Mouse (Mus musculus) neural tube, embryonic 12.5 days (tissue): Measurements from ENCODE around the gene Lep. TPM values are rescaled to one million over a fixed set of nuclear protein-coding genes. Genes with fewer than 3 reads are reported as not detected.

Experiments used
- ATAC-seq: fragments of 200-750 bp; cut with Nextera tagmentation; 2 replicates; pipeline ENCODE4 v1.8.0; 2017; ENCODE audit warnings: low read depth, mild to moderate bottlenecking, moderate TSS enrichment, moderate library complexity; ENCODE audit not compliant: low FRiP score
- H3K27ac ChIP-seq: fragments of 300-500 bp; sonication (generic); 2 replicates; pipeline ENCODE4 v1.5.1; 2016
- H3K27me3 ChIP-seq: fragments of 300-500 bp; sonication (generic); replicated peaks from 2 replicates; pipeline ENCODE4 v1.6.1; 2016; ENCODE audit warnings: mild to moderate bottlenecking
- H3K36me3 ChIP-seq: fragments of 300-500 bp; sonication (generic); 2 replicates; pipeline ENCODE4 v1.6.1; 2016; ENCODE audit warnings: mild to moderate bottlenecking
- H3K4me1 ChIP-seq: fragments of 300-500 bp; sonication (generic); 2 replicates; pipeline ENCODE4 v1.6.1; 2016
- H3K4me2 ChIP-seq: fragments of 300-500 bp; sonication (generic); replicated peaks from 2 replicates; pipeline ENCODE4 v1.6.1; 2016; ENCODE audit warnings: mild to moderate bottlenecking
- H3K4me3 ChIP-seq: fragments of 300-500 bp; sonication (generic); 2 replicates; pipeline ENCODE4 v1.5.1; 2016
- H3K9ac ChIP-seq: fragments of 300-500 bp; sonication (generic); 2 replicates; pipeline ENCODE4 v1.6.1; 2016; ENCODE audit warnings: mild to moderate bottlenecking
- H3K9me3 ChIP-seq: fragments of 300-500 bp; sonication (generic); 2 replicates; pipeline ENCODE4 v1.6.1; 2016; ENCODE audit warnings: mild to moderate bottlenecking
- WGBS: fragments of 180-500 bp; shearing (Covaris S2); methylation state at CpG from one replicate; pipeline ENCODE4 v1.1.7; 2016; 5-methylcytosine and 5-hydroxymethylcytosine counted together
- polyA plus RNA-seq: library from polyadenylated mRNA; unstranded; fragments of >200 nt; fragmentation: Nextera tagmentation; extraction: Ambion mirVana; gene quantifications from 2 replicates; pipeline ENCODE4 v1.2.1, GENCODE M21; 2016

Gene Lep
- not detected in 2 replicates for polyA plus RNA-seq

DNA sequence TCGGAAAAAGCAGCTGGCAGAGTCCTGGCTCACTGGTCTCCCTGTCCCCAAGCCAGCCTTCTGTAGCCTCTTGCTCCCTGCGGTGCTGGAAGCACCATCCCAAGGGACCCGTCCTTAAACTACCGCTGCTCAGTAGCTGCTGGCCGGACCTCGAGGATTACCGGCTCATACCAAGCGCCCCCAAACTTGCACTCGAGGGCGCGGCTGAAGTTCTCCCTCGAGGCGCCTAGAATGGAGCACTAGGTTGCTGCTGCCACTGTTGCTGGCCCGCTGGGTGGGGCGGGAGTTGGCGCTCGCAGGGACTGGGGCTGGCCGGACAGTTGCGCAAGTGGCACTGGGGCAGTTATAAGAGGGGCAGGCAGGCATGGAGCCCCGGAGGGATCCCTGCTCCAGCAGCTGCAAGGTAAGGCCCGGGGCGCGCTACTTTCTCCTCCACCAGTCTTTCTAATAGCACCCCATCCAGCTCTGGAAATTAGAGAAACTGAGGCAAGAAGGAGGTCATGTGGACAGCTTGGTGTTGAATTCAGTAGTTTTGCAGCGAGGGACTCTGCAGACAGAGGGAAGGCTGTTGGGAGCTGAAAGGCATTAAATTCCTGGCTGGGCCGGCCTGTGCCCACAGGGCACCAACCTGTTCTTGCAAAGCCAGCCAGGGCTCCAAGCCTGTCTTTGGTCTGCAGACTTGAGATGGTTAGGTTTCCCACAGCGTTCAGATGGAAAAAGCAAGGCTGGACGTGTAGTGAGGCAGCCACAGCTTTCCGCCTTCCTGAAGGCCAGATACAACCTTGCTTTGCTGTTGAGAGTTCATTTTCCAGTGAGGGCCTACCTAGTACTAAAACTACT is at the start of gene Lep:
Gene Lep (plus strand): TSS at position 375 of the 840 bp plus-strand sequence.
- Histone ChIP-seq H3K36me3 (no peaks in the 10 kb centered on the region), H3K27me3 (no peaks in the 10 kb centered on the region), H3K9me3 (no peaks in the 10 kb centered on the region), H3K27ac (no peak within 1 kb of the TSS), H3K4me1 (no peaks in the 10 kb centered on the region), H3K4me2 (no peak within 1 kb of the TSS), H3K9ac (no peak within 1 kb of the TSS), H3K4me3 (no peak within 1 kb of the TSS)
- ATAC-seq, result no peak
- 73% methylated on average over 28 of the region's 28 CpGs for WGBS

DNA sequence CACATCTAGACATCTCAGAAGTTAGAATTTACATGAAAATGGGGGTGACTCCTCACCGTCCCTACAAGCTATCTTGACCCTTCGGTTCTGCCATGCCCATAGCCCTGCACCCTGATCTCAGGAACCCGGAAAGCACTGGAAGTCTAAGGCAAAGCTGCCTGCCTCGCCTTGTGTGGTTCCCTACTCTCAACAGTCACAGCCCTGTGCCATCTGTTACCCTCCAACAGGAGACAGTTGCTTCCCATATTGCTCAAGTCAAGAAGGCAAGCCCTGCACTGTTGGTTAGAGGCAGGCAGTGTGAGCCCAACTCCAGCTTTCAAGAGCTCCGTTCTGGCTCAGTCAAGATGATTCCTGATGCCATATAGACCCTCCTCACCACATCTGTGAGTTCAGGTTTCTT is 48.4 kb upstream of the Lep start:
- 0 out of 2 replicates have a peak, but pooled peaks cover under 1% of the 10 kb centered on the region for H3K4me1 ChIP-seq
- no peaks in the 10 kb centered on the region for H3K9me3 ChIP-seq
- H3K4me3 ChIP-seq, result no peak overlapping the region
- WGBS, result 85% methylated on average over 5 of the region's 5 CpGs
- no peak overlapping the region for H3K27ac ChIP-seq
- H3K27me3 ChIP-seq, result no peaks in the 10 kb centered on the region; the same call in 1 of the 2 replicates
- ATAC-seq, result no peak
- H3K4me2 ChIP-seq, result no peak overlapping the region
- H3K36me3 ChIP-seq, result no peaks in the 10 kb centered on the region
- H3K9ac ChIP-seq, result no peak overlapping the region

GRCm38 (mm10) chr6:29013216-29013615 is 46.8 kb upstream of the Lep start:
- Histone ChIP-seq H3K36me3 (no peaks in the 10 kb centered on the region), H3K4me3 (no peak overlapping the region), H3K4me2 (no peak overlapping the region), H3K27ac (no peak overlapping the region), H3K27me3 (peaks cover 10% of the 10 kb centered on the region), H3K9me3 (no peaks in the 10 kb centered on the region), H3K4me1 (peaks cover 11% of the 10 kb centered on the region; the same call in 1 of the 2 replicates), H3K9ac (no peak overlapping the region)
- 93% methylated on average over 6 of the region's 6 CpGs for WGBS
- no peak for ATAC-seq

DNA sequence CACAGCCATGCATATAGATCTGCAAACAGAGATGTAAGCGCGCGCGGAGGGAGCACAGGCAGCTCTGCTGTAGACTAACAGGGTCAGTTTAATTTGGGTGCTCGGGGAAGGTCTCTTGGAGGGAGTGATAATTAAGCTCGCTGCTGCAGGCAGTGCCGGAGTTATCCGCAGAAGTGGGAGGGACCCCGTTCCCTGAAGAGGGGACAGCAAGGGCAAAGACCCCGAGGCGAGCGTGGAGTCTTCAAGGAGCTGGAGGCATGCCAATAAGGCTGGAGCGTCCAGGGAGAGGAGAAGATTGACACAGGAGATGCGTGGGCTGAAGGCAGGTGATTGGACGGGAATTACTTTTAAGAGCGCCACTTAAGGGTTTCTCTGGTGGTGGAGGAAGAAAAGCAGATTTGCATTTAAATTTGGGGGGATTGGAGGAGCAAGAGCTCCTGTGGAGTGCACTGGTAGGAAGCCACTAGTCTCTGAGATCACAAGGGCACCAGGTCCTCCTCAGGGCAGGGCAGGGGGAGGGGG is 43.1 kb upstream of the Lep start:
- Histone ChIP-seq H3K4me2 (peak overlapping the region; percentile 62), H3K4me1 (peaks cover 11% of the 10 kb centered on the region; the same call in 1 of the 2 replicates), H3K9ac (peak overlapping the region; percentile 38; the same call in 1 of the 2 replicates), H3K9me3 (no peaks in the 10 kb centered on the region), H3K27ac (no peak overlapping the region), H3K4me3 (peak overlapping the region; percentile 15; the same call in 1 of the 2 replicates), H3K36me3 (no peaks in the 10 kb centered on the region), H3K27me3 (peaks cover 17% of the 10 kb centered on the region)
- peak; percentile 48 for ATAC-seq
- WGBS, result 3% methylated on average over 16 of the region's 16 CpGs

DNA sequence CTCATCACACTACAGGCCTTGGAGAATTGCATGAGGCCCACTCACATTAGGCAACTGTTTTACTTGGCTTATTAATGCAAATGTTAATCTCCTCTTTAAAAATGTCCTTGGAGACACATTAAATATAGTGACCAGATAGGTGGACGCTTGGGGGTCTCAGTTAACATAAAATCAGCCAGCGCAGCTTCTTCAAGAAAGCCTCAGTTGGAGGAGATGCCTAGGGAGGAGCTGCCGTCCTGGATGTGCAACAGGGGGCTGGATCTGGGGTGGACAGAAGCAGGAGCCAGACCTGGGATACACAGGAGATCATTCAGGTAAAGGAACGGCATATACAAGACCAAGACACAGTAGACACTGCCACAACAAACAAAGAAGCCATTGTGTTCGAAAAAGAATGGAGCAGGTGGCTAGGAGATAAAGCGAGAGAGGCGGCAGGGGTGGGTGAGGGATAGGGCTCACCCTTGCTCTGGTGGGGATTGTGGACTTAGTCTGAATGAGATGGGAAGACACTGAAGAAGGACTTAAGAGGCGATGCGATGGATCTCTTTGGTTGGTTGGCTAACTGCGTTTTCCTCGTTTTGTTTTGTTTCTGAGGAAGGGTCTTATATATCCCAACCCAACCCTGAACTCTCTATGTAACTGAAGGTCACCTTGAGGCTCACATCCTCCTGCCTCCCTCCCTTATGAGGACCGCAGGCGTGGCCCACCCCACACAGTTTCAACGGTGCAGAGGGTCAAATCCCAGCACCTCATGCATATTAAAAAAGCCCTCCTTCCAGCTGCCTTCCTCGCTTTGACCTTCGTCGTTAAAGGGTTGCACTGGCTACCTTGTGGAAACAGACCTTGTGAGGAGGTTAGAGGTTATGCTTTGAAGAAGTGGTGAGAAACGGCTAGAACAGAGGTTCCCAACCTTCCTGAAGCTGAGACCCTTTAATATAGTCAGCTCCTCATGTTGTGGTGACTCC is 40.0 kb upstream of the Lep start:
- Histone ChIP-seq H3K9me3 (no peaks in the 10 kb centered on the region), H3K4me2 (no peak overlapping the region), H3K4me3 (no peak overlapping the region), H3K27me3 (peaks cover 22% of the 10 kb centered on the region), H3K27ac (no peak overlapping the region), H3K4me1 (peaks cover 11% of the 10 kb centered on the region; the same call in 1 of the 2 replicates), H3K9ac (no peak overlapping the region), H3K36me3 (no peaks in the 10 kb centered on the region)
- 72% methylated on average over 18 of the region's 18 CpGs for WGBS
- no peak for ATAC-seq

- H3K9me3 ChIP-seq, result no peaks in the 10 kb centered on the region
- no peak overlapping the region for H3K27ac ChIP-seq
- H3K27me3 ChIP-seq, result peaks cover 28% of the 10 kb centered on the region
- no peak overlapping the region for H3K4me2 ChIP-seq
- no peak for ATAC-seq
- no peak overlapping the region for H3K9ac ChIP-seq
- H3K4me1 ChIP-seq, result peaks cover 11% of the 10 kb centered on the region; the same call in 1 of the 2 replicates
- no peak overlapping the region for H3K4me3 ChIP-seq
- H3K36me3 ChIP-seq, result no peaks in the 10 kb centered on the region
- WGBS, result 85% methylated on average over 5 of the region's 5 CpGs
Observed at GRCm38 (mm10) chr6:29020937-29021336, 39.1 kb upstream of the Lep start.

GRCm38 (mm10) chr6:29021501-29021900 is 38.5 kb upstream of the Lep start:
- Histone ChIP-seq H3K27ac (no peak overlapping the region), H3K4me2 (no peak overlapping the region), H3K4me1 (peaks cover 11% of the 10 kb centered on the region; the same call in 1 of the 2 replicates), H3K9ac (no peak overlapping the region), H3K9me3 (no peaks in the 10 kb centered on the region), H3K4me3 (no peak overlapping the region), H3K36me3 (no peaks in the 10 kb centered on the region), H3K27me3 (peaks cover 31% of the 10 kb centered on the region)
- 49% methylated on average over 6 of the region's 6 CpGs for WGBS
- no peak for ATAC-seq

DNA sequence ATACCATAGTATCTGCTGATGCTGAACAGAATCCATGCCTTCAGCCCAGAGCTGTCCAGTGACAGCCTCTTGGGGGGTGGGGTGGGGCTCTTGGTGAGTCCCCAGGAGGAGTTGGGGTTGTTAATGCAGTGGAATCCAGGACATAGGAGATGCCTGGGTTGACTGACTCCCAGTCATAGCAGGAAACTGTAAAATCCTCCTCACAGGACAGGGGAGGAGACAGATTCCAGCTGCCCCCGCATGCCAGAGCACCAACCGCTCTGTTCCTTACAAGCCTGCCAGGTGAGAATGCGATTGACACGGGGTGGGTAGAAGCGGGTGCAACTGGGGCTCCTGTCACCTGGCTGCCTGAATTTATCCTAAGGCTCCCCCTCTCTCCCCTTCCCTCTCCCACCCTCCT is 37.9 kb upstream of the Lep start:
- Histone ChIP-seq H3K36me3 (no peaks in the 10 kb centered on the region), H3K4me1 (peaks cover 6% of the 10 kb centered on the region; the same call in 1 of the 2 replicates), H3K27me3 (peaks cover 31% of the 10 kb centered on the region), H3K9ac (no peak overlapping the region), H3K4me2 (no peak overlapping the region), H3K4me3 (no peak overlapping the region), H3K9me3 (no peaks in the 10 kb centered on the region), H3K27ac (no peak overlapping the region)
- no peak for ATAC-seq
- 73% methylated on average over 5 of the region's 5 CpGs for WGBS

GRCm38 (mm10) chr6:29023206-29023967 is 36.6 kb upstream of the Lep start:
- Histone ChIP-seq H3K27ac (no peak overlapping the region), H3K4me3 (no peak overlapping the region), H3K36me3 (no peaks in the 10 kb centered on the region), H3K4me1 (no peaks in the 10 kb centered on the region), H3K4me2 (peak overlapping the region; percentile 43), H3K27me3 (peaks cover 20% of the 10 kb centered on the region), H3K9me3 (no peaks in the 10 kb centered on the region), H3K9ac (no peak overlapping the region)
- ATAC-seq, result peak; percentile 75
- WGBS, result 38% methylated on average over 18 of the region's 18 CpGs

- 8% methylated on average over 16 of the region's 16 CpGs for WGBS
- H3K4me2 ChIP-seq, result peak overlapping the region; percentile 43
- ATAC-seq, result peak; percentile 77
- no peak overlapping the region for H3K4me3 ChIP-seq
- no peak overlapping the region for H3K9ac ChIP-seq
- H3K9me3 ChIP-seq, result no peaks in the 10 kb centered on the region
- H3K4me1 ChIP-seq, result no peaks in the 10 kb centered on the region
- peaks cover 18% of the 10 kb centered on the region for H3K27me3 ChIP-seq
- no peak overlapping the region for H3K27ac ChIP-seq
- H3K36me3 ChIP-seq, result no peaks in the 10 kb centered on the region
Observed at GRCm38 (mm10) chr6:29024000-29024417, 36.0 kb upstream of the Lep start.

GRCm38 (mm10) chr6:29025796-29026482 is 34.1 kb upstream of the Lep start:
- no peak overlapping the region for H3K27ac ChIP-seq
- no peak for ATAC-seq
- 40% methylated on average over 12 of the region's 12 CpGs for WGBS

More at GRCm38 (mm10) chr6:29025796-29026482, 34.1 kb upstream of the Lep start:
- Histone ChIP-seq H3K9ac (no peak overlapping the region), H3K4me3 (no peak overlapping the region), H3K9me3 (0 out of 2 replicates have a peak, but pooled peaks cover 7% of the 10 kb centered on the region), H3K4me1 (no peaks in the 10 kb centered on the region), H3K36me3 (no peaks in the 10 kb centered on the region), H3K27me3 (peaks cover 14% of the 10 kb centered on the region), H3K4me2 (no peak overlapping the region)
